Mouse (Mus musculus): ENCODE data around the gene Khsrp.

Khsrp gene

GRCm38 (mm10) chr17:57027471-57027870 lies 3.9 kb downstream of the Khsrp start:
- no peak for DNase-seq

- DNase-seq = no peak
These were observed 10.4 kb downstream of the Khsrp start for GRCm38 (mm10) chr17:57020960-57021359.

- DNase-seq = no peak
These were observed 11.6 kb downstream of the Khsrp start for GRCm38 (mm10) chr17:57019693-57020092.

- DNase-seq = peak in 1 of 2 experiments; percentile 38
These were observed 19.0 kb downstream of the Khsrp start for GRCm38 (mm10) chr17:57012245-57012795.

- DNase-seq = peak; percentile 97
These were observed 19.8 kb downstream of the Khsrp start, which contains the start of the genes Gtf2f1 and Gm17949 for GRCm38 (mm10) chr17:57011236-57012141. Gene Gtf2f1, minus strand, starts transcription at chr17:57011288. Gene Gm17949, plus strand, starts transcription at chr17:57011469.

GRCm38 (mm10) chr17:57010911-57011235 lies 20.4 kb downstream of the Khsrp start:
- DNase-seq = no peak

GRCm38 (mm10) chr17:57007137-57007905 lies 24.0 kb downstream of the Khsrp start:
- DNase-seq = peak; percentile 41 to 63

GRCm38 (mm10) chr17:57003994-57004393 lies 27.3 kb downstream of the Khsrp start:
- no peak for DNase-seq

GRCm38 (mm10) chr17:57001228-57001627 lies 30.1 kb downstream of the Khsrp start:
- no peak for DNase-seq

- DNase-seq = no peak
These were observed 31.2 kb downstream of the Khsrp start, which contains the start of gene Pspn for GRCm38 (mm10) chr17:56999968-57000609. Gene Pspn, minus strand, starts transcription at chr17:57000018.

GRCm38 (mm10) chr17:56999414-56999813 lies 31.9 kb downstream of the Khsrp start:
- DNase-seq = no peak

- peak; percentile 93 for DNase-seq
These were observed 34.2 kb downstream of the Khsrp start, which contains the start of gene Alkbh7 for GRCm38 (mm10) chr17:56997029-56997667. Gene Alkbh7, plus strand, starts transcription at chr17:56997339.

- DNase-seq = no peak
These were observed 34.8 kb downstream of the Khsrp start for GRCm38 (mm10) chr17:56996506-56996905.

GRCm38 (mm10) chr17:56995046-56995445 lies 36.3 kb downstream of the Khsrp start:
- DNase-seq = no peak

GRCm38 (mm10) chr17:56990966-56991365 lies 40.4 kb downstream of the Khsrp start:
- DNase-seq = no peak

GRCm38 (mm10) chr17:56990115-56990746 lies 41.1 kb downstream of the Khsrp start, which contains the start of gene Clpp:
Gene Clpp, plus strand, starts transcription at chr17:56990305.
- peak; percentile 93 to 95 for DNase-seq

GRCm38 (mm10) chr17:56989467-56990114 lies 41.7 kb downstream of the Khsrp start:
- peak; percentile 82 to 88 for DNase-seq

GRCm38 (mm10) chr17:56988921-56989430 lies 42.3 kb downstream of the Khsrp start:
- DNase-seq = no peak

- no peak for DNase-seq
These were observed 42.9 kb downstream of the Khsrp start for GRCm38 (mm10) chr17:56988441-56988840.

GRCm38 (mm10) chr17:56986105-56986805 lies 45.1 kb downstream of the Khsrp start:
- no peak for DNase-seq

All from cerebellum, postnatal 14 days (tissue).